Mouse (Mus musculus): ENCODE measurements around the gene Pcbp2.

DNA sequence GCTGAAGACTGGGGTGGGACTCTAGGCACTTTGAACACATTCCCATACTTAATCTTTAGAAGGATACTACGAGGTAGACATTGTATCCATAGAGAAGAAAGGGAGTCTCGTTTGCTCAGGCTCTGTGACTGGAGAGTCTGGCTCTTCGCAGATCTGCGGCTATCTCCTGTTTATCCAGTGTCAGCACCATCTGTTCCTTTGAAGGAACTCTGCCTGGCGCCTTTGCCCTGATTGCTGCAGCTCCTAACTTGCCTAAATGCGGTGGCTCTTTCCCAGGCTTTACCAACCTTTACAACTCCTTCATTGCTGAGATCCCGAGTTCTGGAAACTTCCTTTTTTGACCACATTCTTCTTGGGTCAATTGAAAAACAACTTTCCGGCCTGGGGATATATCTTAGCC lies 21.0 kb upstream of the Pcbp2 start:
- TF ChIP-seq CTCF (IDR thresholded peaks at IDR 0.05; ENCODE audit: low read depth) = no peak
- TF ChIP-seq EP300 (optimal IDR thresholded peaks at IDR 0.05) = no peak
